Mouse (Mus musculus): Measurements from ENCODE around the gene Slc34a1. TPM values are rescaled to one million over a fixed set of nuclear protein-coding genes. Genes with fewer than 3 reads are reported as not detected.

Slc34a1 gene
- polyA plus RNA-seq, 1 experiment = 0.44 TPM

DNA sequence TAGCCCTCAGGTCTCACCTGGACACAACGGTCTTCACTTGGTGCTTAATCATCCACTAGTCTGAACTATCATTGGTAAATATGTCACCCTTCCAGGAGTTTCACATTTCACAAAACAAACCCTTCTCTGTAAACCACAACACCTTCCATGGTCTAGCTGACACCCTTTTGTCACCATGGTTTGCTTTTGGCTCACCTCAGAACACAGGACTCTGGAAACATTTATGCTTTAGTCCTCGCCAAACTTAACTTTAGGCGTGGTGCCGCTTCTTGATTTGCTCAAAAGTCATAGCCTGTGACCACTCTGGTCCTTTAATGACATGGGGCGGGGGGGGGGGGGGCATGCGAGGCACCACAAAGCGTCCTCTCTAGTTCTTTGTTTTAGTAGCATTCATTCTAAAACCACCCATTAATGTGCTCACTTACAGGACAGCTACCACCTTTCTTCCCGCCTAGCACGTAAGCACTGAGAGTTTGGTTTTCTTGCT, 45.9 kb downstream of the Slc34a1 start:
- no peak for DNase-seq (ENCODE audit: low spot score)

DNA sequence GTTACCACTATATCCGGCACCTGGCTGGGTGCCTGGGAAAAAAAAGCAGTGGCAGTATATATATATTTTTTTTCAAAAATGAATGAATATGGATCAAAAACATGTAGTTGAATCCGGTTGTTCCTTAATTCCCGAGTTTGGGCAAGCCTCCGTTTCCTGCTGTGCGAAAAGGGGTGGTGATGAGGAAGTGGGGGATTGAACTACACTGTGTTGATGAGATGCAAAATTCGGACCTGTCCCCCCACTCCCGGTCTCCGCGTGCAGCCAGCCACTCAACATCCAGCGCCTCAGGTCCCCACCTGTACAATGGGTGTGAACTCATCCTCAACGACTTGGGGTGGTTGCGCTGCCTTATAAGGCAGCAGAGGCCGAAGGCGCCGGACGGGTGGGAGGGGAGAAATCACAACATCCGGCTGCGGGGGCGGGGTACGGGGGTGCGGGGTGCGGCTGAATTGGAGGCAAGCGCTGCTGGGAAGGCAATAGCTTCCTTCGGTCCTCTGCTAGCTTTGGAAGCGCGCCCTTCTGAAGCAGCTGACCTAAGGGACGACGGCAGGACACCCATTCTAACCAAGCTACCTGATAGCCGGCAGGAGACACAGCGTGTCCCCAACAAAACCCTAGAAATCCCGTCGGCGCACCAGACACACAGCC, 46.4 kb downstream of the Slc34a1 start:
- DNase-seq (ENCODE audit: low spot score) = no peak

DNA sequence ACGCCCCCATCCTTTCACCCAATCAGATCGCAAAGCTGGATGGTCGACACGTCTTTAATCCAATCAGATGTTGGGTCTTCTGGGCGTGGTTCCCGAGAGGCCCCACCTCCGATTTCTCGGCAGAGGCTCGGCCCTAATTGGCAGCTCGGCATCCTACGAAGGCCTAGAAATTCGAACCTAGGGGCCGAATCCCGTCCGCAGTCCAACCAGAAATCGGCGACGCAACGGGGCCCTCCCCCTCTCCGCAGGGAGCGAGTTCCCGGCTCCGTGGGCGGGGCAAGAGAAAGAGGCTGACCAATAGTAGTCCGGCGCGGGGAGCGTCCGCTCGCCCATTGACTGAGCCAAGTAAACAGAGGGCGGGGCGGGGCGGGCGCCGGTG, 46.9 kb downstream of the Slc34a1 start, which contains the start of gene Grk6:
Grk6 (plus strand) TSS at position 136 of the 379 bp plus-strand sequence.
- DNase-seq (ENCODE audit: low spot score) = peak; percentile 94

DNA sequence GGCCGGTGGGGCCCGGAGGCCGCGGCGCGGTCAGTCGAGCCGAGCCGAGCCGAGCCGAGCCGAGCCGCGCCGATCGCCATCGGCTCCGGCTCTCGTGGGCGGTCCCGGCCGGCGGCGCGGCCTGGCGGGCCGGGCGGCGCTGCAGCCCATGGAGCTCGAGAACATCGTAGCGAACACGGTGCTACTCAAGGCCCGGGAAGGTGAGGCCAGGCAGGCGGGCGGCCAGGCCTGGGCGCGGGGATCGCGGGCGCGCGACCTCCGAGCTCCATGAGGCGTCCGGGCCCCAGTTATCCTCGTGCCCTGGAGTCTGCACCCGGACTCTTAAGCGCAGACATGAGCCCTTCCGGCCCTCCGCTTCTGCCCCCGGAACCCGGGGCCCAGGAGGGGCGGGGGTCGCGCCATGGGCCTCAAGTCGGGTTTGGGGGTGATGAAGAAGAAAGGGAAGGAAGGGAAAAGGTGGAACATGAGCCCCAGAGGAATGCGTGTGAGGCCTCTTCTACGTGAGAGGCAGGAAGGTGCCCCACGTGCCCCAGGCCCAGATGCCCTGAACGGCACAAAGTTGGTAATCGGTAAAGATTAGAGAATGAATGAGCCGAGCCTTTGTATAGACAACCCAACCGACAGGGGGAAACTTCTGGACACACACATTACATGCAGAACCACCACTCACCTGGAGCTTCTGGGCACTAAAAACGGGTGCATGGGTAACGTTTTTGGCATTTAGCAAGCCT, 47.5 kb downstream of the Slc34a1 start:
- DNase-seq (ENCODE audit: low spot score) = no peak

DNA sequence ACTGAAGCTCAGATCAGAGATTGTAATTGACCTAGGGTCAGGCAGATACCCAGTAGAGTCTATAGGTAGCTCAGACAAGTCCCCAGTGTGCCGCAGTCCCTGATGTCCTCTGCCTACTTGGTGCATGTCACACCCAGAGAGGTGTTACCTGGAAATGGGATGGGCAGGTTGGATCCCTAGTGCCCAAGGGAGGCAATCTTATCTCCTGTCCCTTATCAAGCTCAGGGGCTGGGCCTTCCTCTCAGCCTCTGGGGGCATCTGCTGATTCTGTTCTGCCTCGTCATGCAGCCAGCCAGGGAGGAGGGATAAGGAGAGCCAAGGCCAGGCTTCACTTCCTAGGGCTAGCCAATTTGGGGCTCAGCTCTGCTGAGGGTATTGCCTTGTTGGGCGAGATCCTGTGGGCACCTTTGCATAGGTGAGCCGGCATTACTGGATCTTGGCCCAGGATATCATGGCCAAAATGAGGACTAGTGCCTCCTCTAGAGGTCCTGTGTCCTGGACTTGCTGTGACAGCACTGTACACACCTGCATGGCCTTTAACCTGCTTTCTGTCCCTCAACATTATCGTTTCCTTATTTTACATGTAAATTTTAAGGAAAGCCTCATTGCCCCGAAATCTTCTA, 48.6 kb downstream of the Slc34a1 start:
- no peak for DNase-seq (ENCODE audit: low spot score)

DNA sequence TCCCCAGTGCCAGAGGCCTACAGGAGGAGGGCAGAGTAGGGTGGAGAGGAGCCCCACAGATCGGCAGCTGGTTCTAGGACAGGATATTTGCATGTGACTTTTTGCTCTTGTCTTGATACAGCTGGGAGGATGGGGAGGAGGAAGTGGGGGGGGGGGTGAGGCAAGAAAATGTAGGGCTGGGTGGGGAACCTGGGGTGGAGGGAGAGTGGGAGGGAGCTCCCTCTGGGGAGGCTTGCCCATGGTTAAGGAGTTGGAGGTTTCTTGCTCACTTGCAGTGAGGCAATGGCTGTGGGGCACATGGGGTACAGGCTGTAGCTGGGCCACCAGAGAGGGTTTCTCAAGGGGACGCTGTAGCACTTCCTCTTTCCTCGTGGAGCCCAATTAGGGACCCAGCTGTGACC, 49.6 kb downstream of the Slc34a1 start:
- DNase-seq (ENCODE audit: low spot score) = no peak

DNA sequence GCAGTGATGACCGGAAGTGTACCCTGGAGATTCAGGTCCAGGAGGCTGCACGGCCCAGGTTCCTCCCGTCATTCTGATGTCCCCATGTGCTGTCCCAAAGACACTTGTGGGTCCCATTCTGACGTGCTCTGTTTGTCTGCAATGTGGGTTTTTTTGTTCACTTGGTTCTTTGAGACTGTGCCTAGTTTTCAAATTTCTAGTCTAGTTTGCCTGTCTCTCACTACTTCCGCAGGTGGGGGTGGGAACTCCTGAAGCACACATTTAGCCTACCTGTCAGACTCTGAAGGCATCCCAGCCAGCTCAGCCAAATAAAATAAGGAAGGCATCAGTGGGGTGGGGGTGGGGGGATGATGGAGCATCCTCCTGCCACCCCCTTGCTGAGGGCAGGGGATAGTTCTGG, 50.1 kb downstream of the Slc34a1 start:
- no peak for DNase-seq (ENCODE audit: low spot score)

DNA sequence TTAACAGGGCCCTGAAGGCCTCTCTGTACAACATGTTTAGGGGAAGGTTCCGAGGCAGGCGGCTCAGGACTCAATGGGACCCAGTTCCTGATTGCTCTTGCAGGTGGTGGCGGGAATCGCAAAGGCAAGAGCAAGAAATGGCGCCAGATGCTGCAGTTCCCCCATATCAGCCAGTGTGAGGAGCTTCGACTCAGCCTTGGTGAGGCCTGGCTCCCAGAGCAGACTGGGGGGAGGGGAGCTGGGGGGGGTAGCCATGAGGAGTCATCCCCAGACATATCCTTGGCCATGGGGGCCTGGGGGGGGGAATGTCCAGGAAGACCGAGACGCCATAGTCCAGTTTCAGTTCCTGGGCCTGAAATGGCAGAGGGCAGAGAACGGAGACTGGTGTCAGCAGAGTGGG, 51.2 kb downstream of the Slc34a1 start:
- no peak for DNase-seq (ENCODE audit: low spot score)

DNA sequence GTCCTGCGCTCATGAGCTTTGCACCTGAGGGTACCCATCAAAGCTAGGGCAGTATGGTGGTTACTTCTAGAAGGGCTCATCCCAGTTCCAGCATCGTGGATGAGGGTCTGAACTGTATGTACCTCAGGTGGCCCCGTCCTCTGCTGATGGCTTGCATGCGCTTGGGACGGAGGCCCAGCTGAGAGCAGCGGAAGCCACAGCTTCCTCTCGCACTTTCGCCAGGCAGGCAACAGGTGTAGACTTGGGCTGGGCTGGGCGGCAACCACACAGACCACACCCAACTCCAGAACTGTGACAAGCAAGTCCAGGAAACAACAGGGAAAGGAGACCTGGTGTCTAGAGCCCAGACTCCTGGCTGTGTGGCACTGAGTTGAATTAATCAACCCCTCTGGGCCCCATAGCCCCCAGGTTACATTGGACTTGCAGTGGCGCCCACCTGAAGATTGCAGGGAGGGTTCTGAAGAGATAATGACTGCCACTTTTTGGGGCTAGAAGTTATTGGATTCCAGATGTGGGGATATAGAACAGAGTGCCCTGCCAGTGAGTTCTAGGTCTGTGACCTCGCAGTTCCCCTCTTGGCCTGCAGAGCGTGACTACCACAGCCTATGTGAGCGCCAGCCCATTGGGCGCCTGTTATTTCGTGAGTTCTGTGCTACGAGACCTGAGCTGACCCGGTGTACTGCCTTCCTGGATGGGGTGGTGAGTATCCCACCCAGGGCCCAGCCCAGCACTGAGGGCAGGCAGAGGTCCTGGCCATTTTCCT, 51.9 kb downstream of the Slc34a1 start:
- DNase-seq (ENCODE audit: low spot score) = no peak

DNA sequence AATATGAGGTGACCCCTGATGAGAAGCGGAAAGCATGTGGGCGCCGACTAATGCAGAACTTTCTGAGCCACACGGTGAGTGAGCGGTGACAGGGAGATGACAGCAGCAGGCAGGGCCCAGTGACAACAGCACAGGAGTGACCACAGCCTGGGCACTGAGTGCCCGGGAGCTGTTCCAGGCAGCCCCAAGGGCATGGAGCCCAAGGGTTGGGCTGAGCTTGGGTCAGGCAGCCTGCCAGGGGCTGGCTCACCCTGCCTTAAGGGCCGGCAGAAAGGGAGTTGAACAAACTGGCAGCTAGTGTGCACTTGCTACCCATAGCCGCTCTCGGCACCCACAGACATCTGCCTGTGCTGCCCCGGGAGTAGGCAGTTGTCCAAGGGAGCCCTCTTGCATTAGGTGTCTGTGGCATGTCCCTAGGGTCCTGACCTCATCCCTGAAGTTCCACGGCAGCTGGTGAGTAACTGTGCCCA, 52.6 kb downstream of the Slc34a1 start:
- no peak for DNase-seq (ENCODE audit: low spot score)

DNA sequence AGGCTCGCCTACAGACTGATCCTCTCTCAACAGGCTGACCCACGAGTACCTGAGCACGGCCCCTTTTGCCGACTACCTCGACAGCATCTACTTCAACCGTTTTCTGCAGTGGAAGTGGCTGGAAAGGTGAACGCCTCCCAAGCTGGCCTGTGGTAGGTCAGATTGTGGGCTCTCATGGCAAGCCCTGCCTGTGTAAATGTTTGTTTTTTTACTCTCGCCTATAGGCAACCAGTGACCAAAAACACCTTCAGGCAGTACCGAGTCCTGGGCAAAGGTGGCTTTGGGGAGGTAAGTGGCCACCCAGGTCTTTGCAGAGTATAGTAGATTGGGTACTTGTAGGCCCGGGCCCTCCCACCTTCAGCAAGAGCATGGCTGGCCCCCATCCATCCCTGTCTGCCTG, 53.3 kb downstream of the Slc34a1 start:
- DNase-seq (ENCODE audit: low spot score) = no peak

DNA sequence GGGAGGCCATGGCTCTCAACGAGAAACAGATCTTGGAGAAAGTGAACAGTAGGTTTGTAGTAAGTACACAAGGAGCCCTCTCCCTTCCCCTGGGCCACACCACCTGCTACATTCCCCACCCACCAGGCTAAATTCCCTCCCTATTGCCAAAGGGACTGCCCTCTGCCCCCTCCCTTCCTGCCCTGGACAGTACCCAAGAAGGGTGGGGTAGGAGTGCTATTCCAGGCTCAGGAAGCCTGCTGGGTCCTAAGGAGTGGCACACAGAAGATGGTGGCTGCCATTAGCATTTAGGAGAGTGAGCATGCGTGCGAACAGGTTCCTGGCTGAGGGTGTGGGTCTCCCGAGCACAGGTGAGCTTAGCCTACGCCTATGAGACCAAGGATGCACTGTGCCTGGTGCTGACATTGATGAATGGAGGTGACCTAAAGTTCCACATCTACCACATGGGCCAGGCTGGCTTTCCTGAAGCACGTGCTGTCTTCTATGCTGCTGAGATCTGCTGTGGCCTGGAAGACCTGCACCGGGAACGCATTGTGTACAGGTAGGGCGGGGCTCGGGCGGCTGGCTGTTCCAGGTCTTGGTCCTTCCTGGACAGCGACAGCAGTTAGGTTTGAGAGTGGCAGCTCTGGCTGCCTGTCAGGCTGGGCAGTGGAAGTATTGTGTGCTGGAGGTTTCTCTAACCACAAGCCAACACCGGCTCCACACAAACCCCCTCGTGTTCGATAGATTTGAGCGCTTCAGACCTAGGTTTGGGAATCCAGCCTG, 54.0 kb downstream of the Slc34a1 start:
- DNase-seq (ENCODE audit: low spot score) = no peak

DNA sequence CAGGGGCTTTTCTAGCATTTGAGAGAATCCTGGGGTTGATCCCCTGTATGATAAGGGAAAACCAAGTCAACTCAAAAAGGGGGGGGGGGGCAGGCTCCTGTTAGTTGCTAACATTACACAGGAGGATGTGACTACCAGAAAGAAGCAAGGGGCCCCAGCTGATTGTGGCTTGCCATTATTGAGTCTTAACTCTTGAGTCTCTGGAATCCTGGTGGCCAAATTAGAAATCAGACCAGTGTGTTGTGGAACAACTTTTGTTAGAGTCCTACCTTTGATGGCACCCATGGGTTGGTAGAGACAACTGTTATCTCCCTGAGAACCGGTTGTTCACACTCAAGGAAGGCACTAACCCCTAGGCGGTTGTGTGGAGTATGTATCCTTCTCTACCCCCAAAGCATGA, 65.0 kb downstream of the Slc34a1 start:
- DNase-seq (ENCODE audit: low spot score) = no peak

DNA sequence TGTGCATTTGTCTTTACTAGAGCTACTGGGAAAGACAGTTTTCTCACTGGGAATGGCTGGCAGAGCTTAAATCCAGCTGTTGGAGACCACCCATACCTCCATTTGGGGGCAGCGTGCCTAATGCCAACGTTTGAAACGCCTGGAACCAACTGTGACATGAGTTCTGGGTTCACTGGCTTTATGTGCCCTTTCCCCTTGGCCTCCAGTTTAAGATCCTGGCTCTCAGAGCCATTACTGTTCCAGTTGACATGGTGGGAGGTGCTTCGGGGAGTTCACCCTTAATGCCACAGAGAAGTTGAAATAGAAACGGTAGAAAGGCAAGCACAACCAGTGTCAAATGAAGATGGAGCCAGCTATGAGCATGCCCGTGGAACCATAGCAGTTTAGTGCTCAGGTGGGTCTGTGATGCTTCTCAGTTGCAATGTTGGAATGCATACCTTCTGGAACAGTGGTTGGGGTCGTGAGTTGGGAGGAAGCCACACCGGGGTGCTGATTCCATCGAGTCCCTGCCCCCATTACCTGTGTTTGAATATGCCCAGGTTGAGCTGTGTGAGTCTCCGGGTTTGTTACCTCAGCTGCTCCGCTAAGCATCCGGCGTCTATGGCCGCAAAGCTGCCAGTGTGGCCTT, 65.5 kb downstream of the Slc34a1 start:
- DNase-seq (ENCODE audit: low spot score) = no peak

DNA sequence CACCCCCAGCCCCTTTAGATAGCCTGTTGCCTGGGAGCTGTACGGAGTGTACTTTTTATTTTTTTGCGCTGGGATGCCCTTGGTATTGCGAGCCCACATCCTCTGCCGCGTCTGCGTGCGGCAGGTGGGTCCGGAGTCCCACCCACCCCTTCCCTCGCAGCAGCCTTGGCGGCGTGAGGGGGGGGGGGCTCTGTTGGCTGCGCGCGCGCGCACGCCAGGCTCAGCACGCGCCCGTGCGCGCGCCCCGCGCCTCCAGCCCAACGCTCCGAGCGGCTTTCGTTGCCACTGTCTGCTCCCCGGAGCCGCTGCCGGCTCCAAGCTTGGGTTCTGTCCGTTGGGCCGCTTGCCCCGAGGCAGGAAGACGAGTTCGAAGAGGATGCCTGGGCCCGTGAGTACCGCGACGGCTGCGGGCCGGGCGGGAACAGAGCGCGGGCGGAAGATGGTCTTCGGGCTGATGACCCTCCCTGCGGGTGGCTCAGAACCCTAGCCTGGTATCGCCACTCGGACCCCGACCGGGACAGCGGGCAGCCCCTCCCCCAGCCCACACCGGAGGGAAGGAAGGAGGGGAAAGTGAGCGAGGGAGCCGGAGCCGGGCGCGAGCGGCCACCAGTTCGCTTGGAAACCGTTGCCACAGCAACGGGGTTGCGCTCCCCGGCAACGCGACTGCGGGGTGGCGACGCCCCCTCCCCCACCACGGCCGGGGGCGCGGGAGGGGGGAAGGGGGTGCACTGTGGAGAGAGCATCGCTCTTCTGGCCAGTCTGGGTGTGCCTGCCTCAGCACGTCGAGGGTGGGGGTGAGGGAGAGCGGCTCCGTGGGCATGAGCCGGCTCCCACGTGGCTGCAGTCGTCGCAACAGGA, 66.3 kb downstream of the Slc34a1 start, which contains the start of gene Prr7:
Prr7 (plus strand) TSS at position 241 of the 858 bp plus-strand sequence.
- DNase-seq (ENCODE audit: low spot score) = no peak

DNA sequence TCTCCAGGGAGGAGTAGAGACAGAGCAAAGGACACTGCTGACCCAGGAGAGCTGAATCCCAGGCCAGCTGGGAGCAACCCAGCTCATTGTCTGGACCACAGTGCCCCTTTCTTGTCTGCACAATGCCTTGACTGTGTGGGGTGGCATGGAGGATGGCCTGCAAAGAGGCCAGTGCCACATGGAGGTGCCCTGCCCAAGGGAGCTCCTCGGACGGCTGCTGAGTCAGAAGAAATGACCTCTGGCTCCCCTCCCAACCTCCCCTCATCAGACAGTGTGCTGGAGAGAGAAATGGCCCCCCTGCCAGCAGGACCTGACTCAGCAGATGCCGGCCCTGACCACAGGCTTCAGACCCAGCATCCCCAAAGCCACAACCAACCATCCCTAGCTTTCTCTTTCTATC, 67.2 kb downstream of the Slc34a1 start:
- DNase-seq (ENCODE audit: low spot score) = no peak
